Mouse (Mus musculus): Measurements from ENCODE around the gene Tead4.

DNA sequence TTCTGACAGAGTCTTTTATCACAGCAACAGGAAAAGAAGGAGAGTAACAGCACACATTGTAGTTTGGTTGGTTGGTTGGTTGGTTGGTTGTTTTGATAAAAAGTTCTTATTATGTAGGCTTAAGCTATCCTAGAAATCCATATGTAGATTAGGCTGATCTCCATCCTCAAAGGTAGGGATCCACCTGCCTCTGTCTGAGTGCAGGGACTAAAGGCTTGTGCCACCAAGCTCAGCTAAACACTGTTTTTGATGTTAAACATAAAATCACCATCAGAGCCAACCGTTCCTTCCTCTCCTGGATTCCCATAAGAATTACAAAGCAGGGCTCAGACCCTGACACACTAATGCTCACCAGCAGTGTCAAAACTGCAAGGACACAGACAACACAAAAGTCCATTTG is 39.1 kb downstream of the Tead4 start:
- no peak for TF ChIP-seq CTCF (IDR thresholded peaks at IDR 0.05; ENCODE audit: insufficient read depth, low read depth, low read length)
- TF ChIP-seq POLR2A (IDR thresholded peaks at IDR 0.05; ENCODE audit: insufficient read depth, low read depth, low read length): no peak
